Mouse (Mus musculus) brain, embryonic 14.5 days (tissue): Measurements from ENCODE around the gene Atp2b4. TPM values are rescaled to one million over a fixed set of nuclear protein-coding genes. Genes with fewer than 3 reads are reported as not detected.

Experiments used
- DNase-seq: peaks from one replicate; pipeline ENCODE4 v3.0.0-alpha.2; 2011; ENCODE audit warnings: low read depth
- CTCF ChIP-seq: fragments of 200-500 bp; IDR thresholded peaks from 2 replicates; pipeline ENCODE4 v1.5.1; 2012; ENCODE audit warnings: inconsistent platforms, mild to moderate bottlenecking, moderate library complexity, borderline replicate concordance; ENCODE audit not compliant: insufficient read depth, insufficient read length; ENCODE audit errors: extremely low read depth
- POLR2A ChIP-seq: fragments of 200-500 bp; IDR thresholded peaks from 2 replicates; pipeline ENCODE4 v1.6.1; 2012; ENCODE audit warnings: mild to moderate bottlenecking, inconsistent platforms, borderline replicate concordance; ENCODE audit not compliant: poor library complexity, insufficient read depth, insufficient read length, severe bottlenecking; ENCODE audit errors: extremely low read depth
- polyA plus RNA-seq: library from polyadenylated mRNA; depleted of rRNA; stranded (reverse); fragments of >200 nt; gene quantifications from 2 replicates; pipeline ENCODE4 v1.2.3, GENCODE M21; 2012; rRNA removed

Atp2b4 gene
- polyA plus RNA-seq: 13.3 and 25.0 TPM in 2 replicates

DNA sequence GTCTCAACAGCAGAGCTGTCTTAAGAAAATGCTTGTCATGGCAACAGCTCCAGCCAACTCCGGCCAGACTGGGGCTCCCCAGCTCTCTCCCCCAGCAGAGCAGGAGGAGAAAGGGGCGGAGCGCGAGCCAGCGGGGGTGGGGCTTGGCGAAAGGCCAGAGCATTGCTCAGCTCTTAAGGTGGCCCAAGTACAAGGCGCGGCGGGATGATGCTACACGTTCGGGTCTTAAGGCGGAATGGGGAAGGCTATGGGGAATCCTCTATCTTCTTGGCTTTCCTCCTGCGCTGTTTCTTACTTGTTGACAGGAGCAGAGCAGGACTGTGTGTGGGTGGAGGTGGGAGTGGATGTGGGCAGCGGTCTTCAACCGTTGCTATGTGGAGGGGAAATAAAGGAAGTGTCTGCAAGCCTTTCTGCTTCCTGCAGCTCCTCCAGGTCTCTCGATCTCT, at the start of gene Atp2b4:
Gene Atp2b4 (minus strand): TSS at position 94 of the 446 bp plus-strand sequence.
- no peak for TF ChIP-seq POLR2A
- no peak for TF ChIP-seq CTCF
- DNase-seq: peak; percentile 96

DNA sequence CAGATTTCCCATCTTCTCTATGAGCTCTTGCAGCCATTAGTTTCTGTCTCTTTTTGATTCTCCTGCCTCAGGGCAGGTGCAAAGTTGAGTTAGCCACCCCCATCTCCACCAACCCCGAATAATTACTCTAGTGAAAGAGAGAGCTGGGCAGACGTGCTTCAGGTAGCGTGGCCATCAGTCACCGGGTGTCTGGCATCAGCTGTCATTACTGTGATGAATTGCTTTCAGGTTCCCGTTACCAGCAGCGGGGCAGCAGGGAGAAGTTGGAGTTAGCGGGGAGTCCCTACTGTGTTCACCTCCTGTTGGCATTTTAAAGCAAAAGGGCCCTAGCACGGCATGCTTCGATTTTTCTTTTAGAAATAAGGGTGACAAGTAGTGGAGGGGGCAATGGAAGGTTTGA, 43.9 kb upstream of the Atp2b4 start:
- no peak for DNase-seq

DNA sequence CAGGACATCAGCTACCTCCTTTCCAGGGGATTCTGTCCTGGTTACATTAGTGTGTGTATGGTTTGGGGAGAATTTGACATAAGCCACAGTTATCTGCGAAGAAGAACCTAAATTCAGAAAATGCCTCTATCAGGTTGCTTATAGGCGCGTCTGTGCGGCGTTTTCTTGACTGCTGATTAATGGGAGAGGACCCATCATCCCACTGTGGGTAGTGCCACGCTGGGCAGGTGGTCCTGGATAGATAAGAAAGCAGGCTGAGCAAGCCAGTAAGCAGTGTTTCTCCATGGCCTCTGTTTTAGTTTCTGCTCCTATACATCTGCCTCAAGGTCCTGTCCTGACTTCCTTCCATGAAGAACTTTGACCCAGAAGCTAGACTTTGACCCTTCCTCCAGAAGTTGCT, 43.1 kb upstream of the Atp2b4 start:
- no peak for DNase-seq
- no peak for TF ChIP-seq CTCF
- no peak for TF ChIP-seq POLR2A

More for the DNA sequence above, 43.9 kb upstream of the Atp2b4 start:
- TF ChIP-seq POLR2A (no peak), CTCF (no peak)

DNA sequence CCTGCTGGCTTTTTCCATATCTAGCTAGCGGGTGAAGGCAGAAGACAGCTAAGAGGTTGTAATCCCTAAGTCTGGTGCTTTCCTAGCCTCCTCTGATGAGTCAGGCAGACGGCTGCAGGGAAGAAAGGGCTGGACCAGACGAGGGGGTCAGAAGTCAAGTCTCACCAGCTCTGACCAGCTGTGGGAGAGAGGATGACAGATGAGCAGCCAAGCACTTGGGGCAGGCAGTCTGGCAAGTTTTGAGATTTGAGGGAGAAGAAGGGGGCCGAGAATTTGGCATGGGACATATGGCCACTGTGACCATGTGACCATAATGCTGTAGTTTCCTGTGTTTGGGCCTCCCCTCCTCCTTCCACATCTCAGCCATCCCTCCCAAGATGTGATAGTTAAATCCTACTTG, 42.5 kb upstream of the Atp2b4 start:
- no peak for DNase-seq
- TF ChIP-seq CTCF (no peak), POLR2A (no peak)

DNA sequence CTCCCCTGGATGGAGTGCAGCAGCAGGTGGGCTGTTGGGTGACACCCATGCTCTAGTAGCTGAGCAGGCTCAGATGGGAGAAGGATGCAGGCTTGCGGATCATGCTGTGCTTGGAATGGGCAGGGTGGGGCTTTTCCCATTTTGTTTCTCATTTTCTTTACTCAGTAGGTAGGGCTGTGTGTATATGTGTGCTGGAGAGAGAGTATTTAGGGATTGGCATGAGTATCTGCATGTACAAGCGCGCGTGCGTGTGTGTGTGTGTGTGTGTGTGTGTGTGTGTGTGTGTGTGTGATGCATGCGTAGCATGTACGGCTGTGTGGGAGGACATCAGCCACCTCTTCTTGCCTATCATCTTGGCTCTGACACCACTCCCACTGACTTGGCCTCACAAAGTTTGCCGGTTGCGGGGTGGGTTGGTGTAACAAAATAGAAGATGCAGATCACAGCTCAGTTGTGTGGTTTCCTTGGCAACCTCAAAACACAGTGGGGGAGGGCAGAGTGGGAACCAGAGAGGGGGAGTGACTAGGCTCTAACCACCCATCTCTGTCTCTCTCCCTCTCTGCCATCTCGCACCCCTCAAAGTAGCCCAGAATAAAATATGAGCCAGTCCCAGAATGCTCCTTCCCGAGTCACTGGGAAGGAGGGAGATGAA, 41.4 kb upstream of the Atp2b4 start:
- DNase-seq: peak; percentile 69
- no peak for TF ChIP-seq CTCF

DNA sequence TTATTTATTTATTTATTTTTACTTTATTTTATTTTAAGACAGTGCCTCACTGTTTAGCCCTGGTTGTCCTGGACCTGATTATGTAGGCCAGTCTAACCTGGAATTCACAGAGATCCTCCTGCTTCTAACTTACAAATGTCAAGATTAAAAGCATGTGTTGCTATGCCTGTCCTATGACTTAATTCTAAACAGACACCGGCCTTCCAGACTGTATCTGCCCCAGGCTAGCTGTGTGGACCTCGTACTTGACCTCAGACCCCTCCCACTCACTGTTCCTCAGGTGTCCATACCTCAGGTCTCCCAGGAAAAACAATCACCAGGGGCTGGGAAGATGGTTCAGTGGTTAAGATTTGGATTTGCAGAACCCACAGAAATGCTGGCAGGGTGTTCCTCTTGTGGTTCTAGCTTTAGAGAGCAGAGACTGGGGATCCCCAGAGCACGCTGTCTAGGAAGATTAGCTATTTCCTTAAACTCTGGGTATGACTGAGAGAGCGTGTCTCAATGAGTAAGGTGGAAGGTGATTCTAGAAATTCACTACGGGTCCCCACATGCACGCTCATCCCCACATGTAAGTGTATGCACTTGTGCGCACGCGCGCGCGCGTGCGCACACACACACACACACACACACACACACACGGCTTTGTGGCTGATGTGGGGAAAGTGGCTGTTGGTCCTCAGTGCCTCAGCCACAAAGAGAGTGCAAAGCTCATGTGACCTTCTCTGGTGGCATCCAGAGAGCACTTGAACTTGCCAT, 40.5 kb upstream of the Atp2b4 start:
- TF ChIP-seq POLR2A: no peak
- no peak for TF ChIP-seq CTCF
- DNase-seq: no peak

DNA sequence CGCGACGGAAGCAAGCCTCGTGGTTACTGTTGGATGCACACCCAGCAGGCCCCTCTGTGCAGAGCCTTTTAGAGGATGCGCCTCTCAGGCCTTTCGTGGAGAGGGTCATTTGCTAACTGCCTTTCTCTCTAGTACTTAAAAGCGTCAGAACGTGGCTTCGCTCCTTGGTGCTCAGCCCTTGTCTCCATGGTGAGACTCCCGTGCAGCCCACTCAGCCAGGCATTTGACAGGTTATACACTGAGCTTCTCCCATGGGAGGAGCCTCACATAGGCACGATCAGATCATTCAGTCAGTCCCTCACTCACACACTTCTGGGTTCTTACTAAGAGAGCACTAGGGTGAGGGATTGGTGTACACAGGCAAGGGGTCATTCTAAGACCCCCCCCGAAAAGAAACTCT, 39.7 kb upstream of the Atp2b4 start:
- DNase-seq: peak; percentile 43
- TF ChIP-seq POLR2A (no peak), CTCF (no peak)

DNA sequence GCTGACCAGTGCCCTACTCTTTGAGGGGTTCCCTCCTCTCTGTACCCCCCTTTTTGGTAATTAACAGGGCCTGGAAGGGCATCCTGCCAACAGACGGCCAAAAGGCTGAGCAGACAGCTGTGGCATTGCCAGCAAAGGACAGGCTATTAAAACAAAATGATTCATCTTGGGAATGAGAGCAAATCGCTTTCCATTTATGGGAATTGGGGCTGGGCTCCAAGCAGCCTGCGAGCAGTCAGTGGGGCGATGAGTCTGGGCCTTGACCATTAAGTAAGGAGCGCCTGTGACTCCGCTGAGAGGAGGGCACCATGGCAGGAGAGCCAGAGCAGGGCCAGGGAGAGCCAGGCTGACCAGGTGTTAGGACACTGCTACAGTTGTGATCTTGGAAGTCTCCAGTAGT, 33.5 kb upstream of the Atp2b4 start:
- TF ChIP-seq POLR2A (no peak), CTCF (no peak)
- peak; percentile 46 for DNase-seq

DNA sequence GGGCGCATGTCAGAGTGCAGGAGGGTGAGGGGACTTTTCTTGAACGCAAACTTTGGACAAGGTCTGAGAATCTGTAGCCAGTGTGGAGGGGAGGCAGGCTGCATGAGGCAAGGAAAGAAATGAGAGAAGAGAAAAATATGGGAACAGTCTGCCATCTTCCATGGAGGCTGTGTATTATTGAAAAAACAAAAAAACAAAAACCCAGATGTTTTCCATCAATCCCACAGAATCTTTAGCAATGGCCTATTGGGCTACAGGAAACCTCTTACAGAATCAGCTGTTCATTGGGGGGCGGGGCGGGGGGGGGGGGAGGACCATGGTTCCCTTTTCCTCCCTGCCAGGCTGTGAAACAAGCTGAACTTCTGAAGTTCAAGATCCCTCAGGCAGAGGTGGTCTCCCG, 31.9 kb upstream of the Atp2b4 start:
- DNase-seq: no peak
- TF ChIP-seq CTCF: no peak
- TF ChIP-seq POLR2A: no peak

DNA sequence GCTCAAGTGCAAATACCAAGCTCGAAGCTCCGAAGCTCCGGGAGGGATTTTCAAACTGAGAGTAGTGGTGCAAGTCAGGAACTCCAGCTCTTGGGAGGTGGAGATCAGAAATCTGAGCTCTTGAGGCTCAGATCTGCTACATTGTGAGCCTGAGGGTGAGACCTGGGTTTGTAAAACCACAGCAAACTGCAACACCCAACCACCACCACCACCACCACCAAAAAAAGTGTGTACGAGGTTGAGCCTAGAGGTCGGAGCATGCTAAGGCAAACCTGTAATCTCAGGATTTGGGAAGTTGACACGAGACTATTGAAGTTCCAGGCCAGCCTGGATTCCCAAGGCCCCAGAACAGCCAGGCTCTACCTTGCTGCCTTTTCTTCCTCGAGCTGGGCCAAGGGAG, 25.4 kb upstream of the Atp2b4 start:
- no peak for TF ChIP-seq POLR2A
- TF ChIP-seq CTCF: no peak
- no peak for DNase-seq

DNA sequence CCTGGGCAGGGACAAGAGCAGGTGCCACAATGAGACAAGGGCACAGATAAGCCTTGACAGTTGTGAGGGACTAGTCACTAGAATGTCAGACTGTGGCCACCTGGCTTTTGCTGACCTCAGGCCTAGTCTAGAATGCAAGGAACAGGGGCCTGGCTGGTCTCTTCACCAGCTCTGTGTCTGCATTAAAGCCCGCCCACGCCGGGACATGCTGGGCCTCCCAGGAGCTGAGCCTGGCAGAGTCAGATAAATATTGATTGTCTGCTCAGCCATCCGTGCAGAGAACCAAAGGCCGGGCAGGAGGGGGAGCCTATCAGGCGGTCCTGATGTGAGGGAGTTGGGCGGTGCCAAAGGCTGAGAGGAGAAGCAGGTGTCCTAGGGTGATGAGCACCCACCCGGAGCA, 24.7 kb upstream of the Atp2b4 start:
- DNase-seq: peak; percentile 79
- TF ChIP-seq CTCF: no peak
- TF ChIP-seq POLR2A: no peak

DNA sequence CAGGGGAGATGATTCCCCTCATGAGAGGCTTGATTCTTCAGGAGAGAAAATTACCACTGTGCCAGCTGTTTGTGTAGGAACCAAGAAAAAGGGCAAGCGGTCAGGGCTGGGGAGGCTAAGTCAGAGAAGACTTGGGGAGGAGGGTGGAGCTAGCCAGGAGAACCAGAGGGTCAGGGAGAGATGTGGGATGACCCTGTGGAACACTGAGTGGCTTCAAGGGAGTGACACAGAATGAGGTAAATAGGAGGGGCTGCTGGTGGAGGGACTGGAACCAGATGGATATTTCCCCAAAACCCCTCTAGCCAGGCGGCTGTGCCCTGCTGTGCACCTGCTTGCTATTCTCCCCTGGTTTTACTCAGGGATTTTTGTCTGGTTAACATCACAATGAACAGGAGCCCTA, 24.3 kb upstream of the Atp2b4 start:
- no peak for DNase-seq
- TF ChIP-seq POLR2A: no peak

DNA sequence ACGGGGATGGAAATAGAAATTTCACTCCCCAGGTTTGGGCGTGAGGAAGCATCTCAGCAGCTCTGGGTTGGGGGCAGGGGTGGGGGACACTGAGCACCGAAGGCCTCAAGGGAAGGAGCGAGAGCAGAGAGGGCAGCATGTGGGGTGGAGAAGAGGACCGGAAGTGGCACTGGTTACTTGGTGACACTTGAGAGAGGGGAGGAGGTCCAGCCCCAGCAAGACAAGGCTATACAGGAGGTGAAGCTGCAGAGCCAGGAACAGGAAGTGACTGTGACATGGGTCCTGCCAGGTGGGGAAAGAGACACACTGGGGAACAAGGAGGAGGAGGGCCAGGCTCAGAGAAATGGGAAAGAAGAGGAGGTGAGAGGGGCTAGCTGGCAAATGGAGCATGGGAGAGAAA, 20.3 kb upstream of the Atp2b4 start:
- no peak for DNase-seq
- TF ChIP-seq CTCF: no peak
- TF ChIP-seq POLR2A: no peak

DNA sequence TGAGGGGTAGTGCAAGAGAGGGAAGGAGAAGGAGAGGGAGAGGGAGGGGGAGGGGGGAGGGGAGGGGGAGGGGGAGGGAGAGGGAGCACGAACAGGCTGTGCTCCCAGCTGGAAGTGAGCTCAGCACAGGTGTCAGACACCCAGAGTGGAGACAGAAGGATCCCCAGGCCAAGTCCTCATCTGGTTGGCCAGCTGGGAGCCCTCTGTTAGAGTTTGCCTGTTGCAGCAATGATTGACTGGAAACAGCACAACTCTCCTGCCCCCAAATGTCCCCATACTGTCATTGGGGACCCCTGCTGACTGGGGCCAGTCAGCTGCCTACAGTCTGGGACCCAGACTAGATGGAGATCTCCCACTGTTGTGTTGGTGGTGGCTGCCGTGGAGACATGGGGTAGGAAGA, 19.3 kb upstream of the Atp2b4 start:
- DNase-seq: peak; percentile 54
- TF ChIP-seq POLR2A: no peak

DNA sequence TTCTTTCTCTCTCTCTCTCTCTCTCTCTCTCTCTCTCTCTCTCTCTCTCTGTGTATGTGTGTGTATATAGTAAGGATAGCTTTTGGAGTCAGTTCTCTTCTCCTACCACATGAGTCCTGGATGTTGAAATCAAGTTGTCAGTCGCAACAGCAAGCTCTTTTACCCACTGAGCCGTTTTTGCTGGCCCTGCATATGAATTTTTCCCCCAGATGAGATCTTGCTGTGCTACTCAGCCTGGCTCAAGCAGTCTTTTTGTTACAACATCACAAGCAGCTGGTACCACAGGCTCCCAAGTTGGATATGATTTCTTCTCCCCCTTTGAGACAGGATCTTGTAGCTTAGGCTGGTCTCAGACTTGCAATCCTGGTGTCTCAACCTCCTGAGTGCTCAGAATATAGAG, 17.7 kb upstream of the Atp2b4 start:
- DNase-seq: no peak
- TF ChIP-seq CTCF: no peak
- no peak for TF ChIP-seq POLR2A
